Mouse (Mus musculus) stomach, adult 2 months (tissue): ENCODE results near the gene Ush1g. TPM values are rescaled to one million over a fixed set of nuclear protein-coding genes. Genes with fewer than 3 reads are reported as not detected.

Source experiments
- polyA plus RNA-seq: library from polyadenylated mRNA; depleted of rRNA; stranded (reverse); fragments of >200 nt; gene quantifications from 2 replicates; pipeline ENCODE4 v1.2.3, GENCODE M21; 2012; rRNA removed

Ush1g gene
- polyA plus RNA-seq = 1.5 and 2.2 TPM in 2 replicates

GRCm38 (mm10) chr11:115321906-115322693 lies at the start of gene Ush1g:
Ush1g (minus strand) TSS chr11:115322041.

GRCm38 (mm10) chr11:115367395-115367944 lies 45.6 kb upstream of the Ush1g start, which contains the start of gene Hid1:
Hid1 (minus strand) TSS chr11:115367756.

GRCm38 (mm10) chr11:115334531-115334930 lies 12.7 kb upstream of the Ush1g start, which contains the start of gene Otop3:
Otop3 (plus strand) TSS chr11:115334731.

GRCm38 (mm10) chr11:115306863-115307262 lies 15.0 kb downstream of the Ush1g start, which contains the start of gene Otop2:
Otop2 (plus strand) TSS chr11:115307163.

GRCm38 (mm10) chr11:115297214-115297826 lies 24.5 kb downstream of the Ush1g start, which contains the start of gene Fads6:
Fads6 (minus strand) TSS chr11:115297663.

GRCm38 (mm10) chr11:115276780-115277603 lies 44.8 kb downstream of the Ush1g start, which contains the start of gene Fdxr:
Fdxr (minus strand) TSS chr11:115277050.

GRCm38 (mm10) chr11:115267061-115267883 lies 54.6 kb downstream of the Ush1g start, which contains the start of gene Grin2c:
Grin2c (minus strand) TSS chr11:115267243.

Other genes starting within 250 kb of the Ush1g start
- gene Rab37, start 230.6 kb downstream of the Ush1g start, polyA plus RNA-seq = 0.74 and 1.2 TPM in 2 replicates
- gene Cd300lf, start 188.0 kb downstream of the Ush1g start, polyA plus RNA-seq = 1.7 and 2.3 TPM in 2 replicates
- gene Slc9a3r1, start 158.7 kb downstream of the Ush1g start, polyA plus RNA-seq = 43.1 and 57.6 TPM in 2 replicates
- gene Tmem104, start 134.6 kb downstream of the Ush1g start, polyA plus RNA-seq = 7.5 and 8.3 TPM in 2 replicates
- gene Nat9, start 134.2 kb downstream of the Ush1g start, polyA plus RNA-seq = 6.5 and 8.5 TPM in 2 replicates
- 0.06 and 0.31 TPM in 2 replicates for gene Grin2c, start 54.8 kb downstream of the Ush1g start, polyA plus RNA-seq
- gene Fdxr, start 45.0 kb downstream of the Ush1g start, polyA plus RNA-seq = 12.4 and 13.3 TPM in 2 replicates
- 6.2 and 6.6 TPM in 2 replicates for gene Fads6, start 24.4 kb downstream of the Ush1g start, polyA plus RNA-seq
- gene Otop2, start 14.9 kb downstream of the Ush1g start, polyA plus RNA-seq = 16.1 and 21.0 TPM in 2 replicates
- gene Otop3, start 12.7 kb upstream of the Ush1g start, polyA plus RNA-seq = 23.8 and 26.0 TPM in 2 replicates
- 80.8 and 93.5 TPM in 2 replicates for gene Hid1, start 45.7 kb upstream of the Ush1g start, polyA plus RNA-seq
- 4.8 and 5.7 TPM in 2 replicates for gene Cdr2l, start 59.9 kb upstream of the Ush1g start, polyA plus RNA-seq
- 36.6 and 39.3 TPM in 2 replicates for gene Mrpl58, start 81.7 kb upstream of the Ush1g start, polyA plus RNA-seq
- 14.7 and 18.0 TPM in 2 replicates for gene Atp5h, start 97.9 kb upstream of the Ush1g start, polyA plus RNA-seq
- 12.6 and 14.1 TPM in 2 replicates for gene Kctd2, start 98.1 kb upstream of the Ush1g start, polyA plus RNA-seq
- gene Trim80, start 118.5 kb upstream of the Ush1g start, polyA plus RNA-seq = 0.16 and 0.19 TPM in 2 replicates
- gene Slc16a5, start 140.4 kb upstream of the Ush1g start, polyA plus RNA-seq = 25.7 and 34.8 TPM in 2 replicates
- gene Armc7, start 153.6 kb upstream of the Ush1g start, polyA plus RNA-seq = 6.0 and 11.3 TPM in 2 replicates
- 32.8 and 35.6 TPM in 2 replicates for gene Nt5c, start 169.8 kb upstream of the Ush1g start, polyA plus RNA-seq
- gene Jpt1, start 192.3 kb upstream of the Ush1g start, polyA plus RNA-seq = 192 and 238 TPM in 2 replicates
- gene Sumo2, start 214.2 kb upstream of the Ush1g start, polyA plus RNA-seq = 5.7 and 7.7 TPM in 2 replicates
- gene Nup85, start 242.4 kb upstream of the Ush1g start, polyA plus RNA-seq = 12.5 and 15.1 TPM in 2 replicates